ENCODE assay signal across 11 mouse cellular contexts in the genomic region with DNA sequence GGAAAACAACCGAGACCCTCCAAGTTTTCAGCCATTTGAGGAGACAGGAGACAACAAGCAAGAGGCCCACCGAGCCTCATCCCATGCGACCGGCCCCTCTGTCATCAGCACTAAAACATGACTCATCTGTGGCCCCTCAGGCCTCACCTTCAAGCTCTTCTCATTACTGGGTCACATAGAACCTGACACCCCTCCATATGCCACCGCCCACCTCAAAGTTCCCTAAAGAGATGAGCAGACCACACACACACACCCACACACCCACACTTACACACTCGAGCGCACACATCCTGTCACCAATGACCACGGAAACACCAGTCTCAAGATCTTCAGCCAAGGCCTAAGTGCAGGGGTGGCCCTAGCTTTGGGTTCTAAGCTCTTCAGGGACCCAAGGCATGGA.
A peak's percentile ranks its signal among the peaks of the same experiment; 100 is the strongest.
DNase-seq lines count a peak whose midpoint lies in the region; ATAC-seq and TF ChIP-seq lines count a peak whose summit lies in the region.
"Had no signal": no experiment of that assay in that cellular context is flagged by ENCODE, and none has a peak within 500 bp of the region (broad histone marks: within the 10 kb centered on the region; RNA-seq: fewer than 3 reads in every experiment).

No protein-coding gene starts in this region.

- H3K27ac ChIP-seq in heart, postnatal 0 days (ENCODE audit: low read depth), result peak overlapping the region; percentile 87; the same call in 1 of the 2 replicates
- no peak overlapping the region for H3K27ac ChIP-seq in midbrain, embryonic 11.5 days (ENCODE audit: low read depth, low read length)
- no peak overlapping the region for H3K27ac ChIP-seq in midbrain, embryonic 13.5 days
- H3K27ac ChIP-seq in CH12.LX (ENCODE audit: insufficient read depth, low read depth), result no peak overlapping the region
- H3K27ac ChIP-seq in kidney, postnatal 0 days, result no peak overlapping the region
- H3K27ac ChIP-seq in hindbrain, postnatal 0 days, result no peak overlapping the region
- H3K27ac ChIP-seq: hindbrain, embryonic 15.5 days; liver, embryonic 15.5 days had no signal

- no peak overlapping the region for H3K9ac ChIP-seq in heart, postnatal 0 days (replicated peaks; ENCODE audit: low read depth, low read length)
- no peak overlapping the region for H3K9ac ChIP-seq in midbrain, embryonic 11.5 days (ENCODE audit: low read length)
- H3K9ac ChIP-seq in midbrain, embryonic 13.5 days (replicated peaks), result no peak overlapping the region
- H3K9ac ChIP-seq in CH12.LX (ENCODE audit: insufficient read depth, low read depth), result no peak overlapping the region
- no peak overlapping the region for H3K9ac ChIP-seq in kidney, postnatal 0 days (ENCODE audit: low read depth, low read length)
- no peak overlapping the region for H3K9ac ChIP-seq in hindbrain, postnatal 0 days (replicated peaks; ENCODE audit: low read length)
- H3K9ac ChIP-seq: hindbrain, embryonic 15.5 days; liver, embryonic 15.5 days had no signal

- no peaks in the 10 kb centered on the region for H3K27me3 ChIP-seq in heart, postnatal 0 days (ENCODE audit: control insufficient read depth, insufficient read depth, low read length)
- no peaks in the 10 kb centered on the region for H3K27me3 ChIP-seq in midbrain, embryonic 11.5 days (ENCODE audit: control insufficient read depth, insufficient read depth, low read length)
- no peaks in the 10 kb centered on the region for H3K27me3 ChIP-seq in midbrain, embryonic 13.5 days
- H3K27me3 ChIP-seq in CH12.LX (replicated peaks), result no peaks in the 10 kb centered on the region
- no peaks in the 10 kb centered on the region for H3K27me3 ChIP-seq in kidney, postnatal 0 days (ENCODE audit: insufficient read depth, low read length)
- no peaks in the 10 kb centered on the region for H3K27me3 ChIP-seq in hindbrain, postnatal 0 days (ENCODE audit: insufficient read depth, low read length)
- H3K27me3 ChIP-seq: hindbrain, embryonic 15.5 days; liver, embryonic 15.5 days had no signal

- intact Hi-C loops in heart, postnatal 25 days (cut with DNase I), result no loop called here

- H3K4me1 ChIP-seq in heart, postnatal 0 days (ENCODE audit: control insufficient read depth, insufficient read depth), result peaks cover 37% of the 10 kb centered on the region
- peaks cover 7% of the 10 kb centered on the region for H3K4me1 ChIP-seq in midbrain, embryonic 11.5 days (ENCODE audit: control insufficient read depth, insufficient read depth, low read length)
- H3K4me1 ChIP-seq in midbrain, embryonic 13.5 days (replicated peaks), result peaks cover 17% of the 10 kb centered on the region
- peaks cover 20 to 53% of the 10 kb centered on the region in 2 experiments for H3K4me1 ChIP-seq in CH12.LX (ENCODE audit: control insufficient read depth in 1 of 2, insufficient read depth in 2 of 2)
- H3K4me1 ChIP-seq in kidney, postnatal 0 days (replicated peaks; ENCODE audit: insufficient read depth, low read length), result peaks cover 2% of the 10 kb centered on the region; the same call in 1 of the 2 replicates
- H3K4me1 ChIP-seq in hindbrain, postnatal 0 days (ENCODE audit: insufficient read depth, low read length), result no peaks in the 10 kb centered on the region; the same call in 1 of the 2 replicates
- H3K4me1 ChIP-seq: liver, embryonic 15.5 days had no signal

- H3K4me3 ChIP-seq in heart, postnatal 0 days (ENCODE audit: low read depth, low read length), result no peak overlapping the region
- H3K4me3 ChIP-seq in midbrain, embryonic 11.5 days (ENCODE audit: low read depth, low read length), result no peak overlapping the region
- H3K4me3 ChIP-seq in midbrain, embryonic 13.5 days (replicated peaks), result no peak overlapping the region
- H3K4me3 ChIP-seq in CH12.LX (replicated peaks in 1 of 3; ENCODE audit: low read depth in 2 of 3, low read length in 2 of 3, poor library complexity in 1 of 3), result no peak overlapping the region
- H3K4me3 ChIP-seq in kidney, postnatal 0 days (replicated peaks; ENCODE audit: low read depth, low read length), result no peak overlapping the region
- no peak overlapping the region for H3K4me3 ChIP-seq in hindbrain, postnatal 0 days (ENCODE audit: low read length)
- H3K4me3 ChIP-seq: hindbrain, embryonic 15.5 days; liver, embryonic 15.5 days had no signal

- in situ Hi-C loops in CH12.LX (cut with MboI; ENCODE audit: low pct_ligation_motif_present, low pct_unique_long_range_greater_than_20kb, low sequenced_read_pairs), result no loop called here

- no peak for DNase-seq in heart, postnatal 0 days (ENCODE audit: low spot score)
- DNase-seq in heart, postnatal 25 days (ENCODE audit: low spot score), result no peak
- DNase-seq in midbrain, embryonic 11.5 days (ENCODE audit: low spot score, missing footprints), result peak; percentile 26
- peak; percentile 45 for DNase-seq in CH12.LX (ENCODE audit: extremely low read depth)
- peak; percentile 24 for DNase-seq in kidney, postnatal 0 days (ENCODE audit: low spot score)
- DNase-seq in hindbrain, postnatal 0 days (ENCODE audit: low spot score), result no peak
- DNase-seq: cerebellum, adult 9-11 months; left cerebral cortex, postnatal 4 days had no signal

- TF ChIP-seq EP300 in heart, postnatal 0 days (IDR thresholded peaks at IDR 0.05; ENCODE audit: low read depth), result no peak
- TF ChIP-seq EP300 in CH12.LX (IDR thresholded peaks at IDR 0.05; ENCODE audit: low read length), result no peak

- WGBS in heart, postnatal 0 days, result 74% methylated on average over 8 of the region's 8 CpGs
- 83% methylated on average over 8 of the region's 8 CpGs for WGBS in midbrain, embryonic 11.5 days
- WGBS in midbrain, embryonic 13.5 days, result 89% methylated on average over 8 of the region's 8 CpGs
- 48% methylated on average over 8 of the region's 8 CpGs for WGBS in kidney, postnatal 0 days
- WGBS in hindbrain, postnatal 0 days, result 86% methylated on average over 8 of the region's 8 CpGs

- dilution Hi-C loops in CH12.LX (cut with MboI; ENCODE audit: extremely low pct_ligation_motif_present, extremely low pct_unique_long_range_greater_than_20kb, low sequenced_read_pairs), result no loop called here

- H3K79me2 ChIP-seq in CH12.LX (replicated peaks; ENCODE audit: control insufficient read depth, extremely low read depth, insufficient read depth, poor library complexity, severe bottlenecking), result no peaks in the 10 kb centered on the region

- no peak for TF ChIP-seq RAD21 in CH12.LX (IDR thresholded peaks at IDR 0.05; ENCODE audit: low read depth, low read length)

- no peak for TF ChIP-seq CTCF in heart, postnatal 0 days (IDR thresholded peaks at IDR 0.05; ENCODE audit: low read depth)
- TF ChIP-seq CTCF in CH12.LX (conservative IDR thresholded peaks at IDR 0.05 in 1 of 2, IDR thresholded peaks at IDR 0.05 in 1 of 2; ENCODE audit: low read depth in 2 of 2, low read length in 2 of 2), result no peak
- no peak for TF ChIP-seq CTCF in kidney, postnatal 0 days (IDR thresholded peaks at IDR 0.05; ENCODE audit: low read depth)
- no peak for TF ChIP-seq CTCF in hindbrain, postnatal 0 days (IDR thresholded peaks at IDR 0.05; ENCODE audit: low read depth)

- no peaks in the 10 kb centered on the region for H3K9me3 ChIP-seq in heart, postnatal 0 days (replicated peaks; ENCODE audit: control insufficient read depth, low read length)
- no peaks in the 10 kb centered on the region for H3K9me3 ChIP-seq in midbrain, embryonic 11.5 days (ENCODE audit: control insufficient read depth, low read length)
- no peaks in the 10 kb centered on the region for H3K9me3 ChIP-seq in midbrain, embryonic 13.5 days
- peaks cover 2% of the 10 kb centered on the region for H3K9me3 ChIP-seq in CH12.LX (replicated peaks; ENCODE audit: low read length)
- H3K9me3 ChIP-seq in kidney, postnatal 0 days (replicated peaks; ENCODE audit: low read length), result no peaks in the 10 kb centered on the region
- no peaks in the 10 kb centered on the region for H3K9me3 ChIP-seq in hindbrain, postnatal 0 days (ENCODE audit: low read length)
- H3K9me3 ChIP-seq: hindbrain, embryonic 15.5 days; liver, embryonic 15.5 days had no signal

- no peak for TF ChIP-seq POLR2A in CH12.LX (IDR thresholded peaks at IDR 0.05; ENCODE audit: low read depth, low read length)

- no peak for ATAC-seq in heart, postnatal 0 days (ENCODE audit: insufficient read depth, low read depth)
- no peak for ATAC-seq in midbrain, embryonic 11.5 days (ENCODE audit: low FRiP score)
- no peak for ATAC-seq in midbrain, embryonic 13.5 days
- 0 out of 2 replicates have a peak, but pooled peaks have one; percentile 6 for ATAC-seq in kidney, postnatal 0 days (replicated peaks; ENCODE audit: low FRiP score, low read depth)
- ATAC-seq in hindbrain, postnatal 0 days, result no peak

- H3K36me3 ChIP-seq in heart, postnatal 0 days (replicated peaks; ENCODE audit: control insufficient read depth, insufficient read depth, low read length), result peaks cover 55% of the 10 kb centered on the region
- H3K36me3 ChIP-seq in midbrain, embryonic 11.5 days (ENCODE audit: control insufficient read depth, insufficient read depth, low read length), result no peaks in the 10 kb centered on the region
- no peaks in the 10 kb centered on the region for H3K36me3 ChIP-seq in midbrain, embryonic 13.5 days
- H3K36me3 ChIP-seq in CH12.LX (replicated peaks in 1 of 2; ENCODE audit: control insufficient read depth in 1 of 2, insufficient read depth in 1 of 2, low read length in 1 of 2), result peaks cover 0 to 2% of the 10 kb centered on the region in 2 experiments
- H3K36me3 ChIP-seq in kidney, postnatal 0 days (ENCODE audit: insufficient read depth, low read length), result peaks cover 22% of the 10 kb centered on the region
- no peaks in the 10 kb centered on the region for H3K36me3 ChIP-seq in hindbrain, postnatal 0 days (ENCODE audit: insufficient read depth, low read length)
- H3K36me3 ChIP-seq: hindbrain, embryonic 15.5 days had no signal

- no peak overlapping the region for H3K4me2 ChIP-seq in heart, postnatal 0 days (ENCODE audit: low read depth, low read length)
- no peak overlapping the region for H3K4me2 ChIP-seq in midbrain, embryonic 11.5 days
- H3K4me2 ChIP-seq in midbrain, embryonic 13.5 days (replicated peaks), result no peak overlapping the region
- no peak overlapping the region for H3K4me2 ChIP-seq in CH12.LX (ENCODE audit: insufficient read depth, low read depth, poor library complexity, severe bottlenecking)
- H3K4me2 ChIP-seq in kidney, postnatal 0 days (ENCODE audit: low read length), result no peak overlapping the region
- H3K4me2 ChIP-seq in hindbrain, postnatal 0 days (ENCODE audit: low read depth, low read length), result no peak overlapping the region
- H3K4me2 ChIP-seq: hindbrain, embryonic 15.5 days; liver, embryonic 15.5 days had no signal

TF ChIP-seq in CH12.LX, 34 proteins besides CTCF, POLR2A, EP300 and RAD21:
- TF ChIP-seq CHD1 (IDR thresholded peaks at IDR 0.05; ENCODE audit: low read depth, low read length) (no peak), MYC (IDR thresholded peaks at IDR 0.05; ENCODE audit: low read depth, low read length) (no peak), HCFC1 (IDR thresholded peaks at IDR 0.05; ENCODE audit: low read depth, low read length) (no peak), UBTF (IDR thresholded peaks at IDR 0.05; ENCODE audit: low read depth, low read length) (no peak), ETS1 (conservative IDR thresholded peaks at IDR 0.05; ENCODE audit: low read depth, low read length) (no peak), BHLHE40 (IDR thresholded peaks at IDR 0.05; ENCODE audit: low read depth, low read length) (peak; percentile 35; the same call in 1 of the 2 replicates), SMC3 (IDR thresholded peaks at IDR 0.05; ENCODE audit: low read depth, low read length) (no peak)

Comparison
In these comparisons a context has a peak if more than half of its experiments do, and no peak if none do; other contexts are left out.
1. DNase-seq: peak in midbrain, embryonic 11.5 days (single experiment), CH12.LX (single experiment) and kidney, postnatal 0 days (single experiment); none in heart, postnatal 0 days (single experiment), heart, postnatal 25 days (single experiment) and hindbrain, postnatal 0 days (single experiment).